Mouse (Mus musculus): ENCODE measurements around the gene Gm4881.

DNA sequence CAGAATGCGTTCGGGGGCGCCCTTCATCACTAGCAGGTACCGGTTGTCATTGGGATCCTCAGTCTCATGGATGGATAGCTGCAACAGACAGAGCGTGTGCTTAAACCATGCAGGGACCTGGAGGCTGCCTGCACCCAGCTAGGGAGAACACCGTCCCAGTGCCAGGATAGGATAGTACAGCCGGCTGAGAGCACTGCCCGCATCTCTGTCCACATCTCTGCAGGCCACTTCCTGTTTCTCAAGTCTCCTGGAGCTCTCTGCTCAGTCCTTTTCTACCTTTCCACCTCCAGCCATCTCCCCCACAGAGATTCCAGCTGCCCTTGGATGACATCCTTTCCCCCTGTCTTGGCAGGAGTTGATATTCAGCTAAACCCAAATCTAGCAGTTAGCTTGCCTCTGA lies 46.2 kb upstream of the Gm4881 start:
- TF ChIP-seq CTCF (IDR thresholded peaks at IDR 0.05; ENCODE audit: control insufficient read depth, insufficient read depth, insufficient replicate concordance, low read depth, low read length) = no peak
- no peak for TF ChIP-seq POLR2A (IDR thresholded peaks at IDR 0.05; ENCODE audit: control insufficient read depth, low read depth, low read length)
